Mouse (Mus musculus) hindbrain, postnatal 0 days (tissue): ENCODE results near the gene Catsper4. TPM values are rescaled to one million over a fixed set of nuclear protein-coding genes. Genes with fewer than 3 reads are reported as not detected.
A peak's percentile ranks its signal among the peaks of the same experiment; 100 is the strongest.

ENCODE experiments used
- ATAC-seq: fragments of 200-750 bp; cut with Nextera tagmentation; 2 replicates; pipeline ENCODE4 v1.8.0; 2017; ENCODE audit warnings: mild to moderate bottlenecking, moderate TSS enrichment, moderate library complexity
- DNase-seq: peaks from one replicate; pipeline ENCODE4 v3.0.0-alpha.2; 2015; ENCODE audit warnings: low spot score
- H3K27ac ChIP-seq: fragments of 300-500 bp; sonication (generic); 2 replicates; pipeline ENCODE4 v1.5.1; 2014; ENCODE audit warnings: mild to moderate bottlenecking
- H3K27me3 ChIP-seq: fragments of 300-500 bp; sonication (generic); 2 replicates; pipeline ENCODE4 v1.6.1; 2014; ENCODE audit warnings: low read length, mixed read lengths; ENCODE audit not compliant: insufficient read depth
- H3K36me3 ChIP-seq: fragments of 300-500 bp; sonication (generic); 2 replicates; pipeline ENCODE4 v1.6.1; 2014; ENCODE audit warnings: low read length, mixed read lengths; ENCODE audit not compliant: insufficient read depth
- H3K4me1 ChIP-seq: fragments of 300-500 bp; sonication (generic); 2 replicates; pipeline ENCODE4 v1.6.1; 2014; ENCODE audit warnings: antibody characterized with exemption, low read length, mixed read lengths; ENCODE audit not compliant: insufficient read depth
- H3K4me2 ChIP-seq: fragments of 300-500 bp; sonication (generic); 2 replicates; pipeline ENCODE4 v1.6.1; 2014; ENCODE audit warnings: low read depth, mild to moderate bottlenecking, low read length, moderate library complexity, mixed read lengths
- H3K4me3 ChIP-seq: fragments of 300-500 bp; sonication (generic); 2 replicates; pipeline ENCODE4 v1.5.1; 2014; ENCODE audit warnings: low read length
- H3K9ac ChIP-seq: fragments of 300-500 bp; sonication (generic); replicated peaks from 2 replicates; pipeline ENCODE4 v1.6.1; 2014; ENCODE audit warnings: mild to moderate bottlenecking, low read length, moderate library complexity, mixed read lengths
- H3K9me3 ChIP-seq: fragments of 300-500 bp; sonication (generic); 2 replicates; pipeline ENCODE4 v1.6.1; 2016; ENCODE audit warnings: low read length, mixed read lengths
- CTCF ChIP-seq: IDR thresholded peaks from 2 replicates; pipeline ENCODE4 v1.5.1; 2016; ENCODE audit warnings: antibody characterized with exemption, control low read depth, low read depth
- WGBS: fragments of 180-500 bp; shearing (Covaris S2); extraction: QIAGEN DNeasy Blood & Tissue Kit; methylation state at CpG from one replicate; pipeline ENCODE4 v1.1.7; 2014; 5-methylcytosine and 5-hydroxymethylcytosine counted together
- polyA plus RNA-seq: library from polyadenylated mRNA; unstranded; fragments of >200 nt; fragmentation: Nextera tagmentation; extraction: Ambion mirVana; gene quantifications from 2 replicates; pipeline ENCODE4 v1.2.1, GENCODE M21; 2015
- total RNA-seq: library from RNA; depleted of rRNA; stranded (reverse); fragments of >200 nt; gene quantifications from 2 replicates; pipeline ENCODE4 v1.2.3, GENCODE M21; 2014

The Catsper4 gene
- total and polyA plus RNA-seq, 2 experiments from 2014 or later: 0.20 TPM; not detected in 1

GRCm38 (mm10) chr4:134254835-134255234 is 27.7 kb upstream of the Catsper4 start:
- H3K27ac ChIP-seq: no peak overlapping the region
- DNase-seq (no peak), ATAC-seq (no peak)
- no peaks in the 10 kb centered on the region for H3K36me3 ChIP-seq
- H3K4me3 ChIP-seq: no peak overlapping the region
- no peak overlapping the region for H3K4me2 ChIP-seq
- TF ChIP-seq CTCF: no peak
- peaks cover 9% of the 10 kb centered on the region for H3K4me1 ChIP-seq
- 45% methylated on average over 3 of the region's 3 CpGs for WGBS
- H3K9ac ChIP-seq: no peak overlapping the region
- no peaks in the 10 kb centered on the region for H3K9me3 ChIP-seq
- H3K27me3 ChIP-seq: peaks cover 15% of the 10 kb centered on the region

DNA sequence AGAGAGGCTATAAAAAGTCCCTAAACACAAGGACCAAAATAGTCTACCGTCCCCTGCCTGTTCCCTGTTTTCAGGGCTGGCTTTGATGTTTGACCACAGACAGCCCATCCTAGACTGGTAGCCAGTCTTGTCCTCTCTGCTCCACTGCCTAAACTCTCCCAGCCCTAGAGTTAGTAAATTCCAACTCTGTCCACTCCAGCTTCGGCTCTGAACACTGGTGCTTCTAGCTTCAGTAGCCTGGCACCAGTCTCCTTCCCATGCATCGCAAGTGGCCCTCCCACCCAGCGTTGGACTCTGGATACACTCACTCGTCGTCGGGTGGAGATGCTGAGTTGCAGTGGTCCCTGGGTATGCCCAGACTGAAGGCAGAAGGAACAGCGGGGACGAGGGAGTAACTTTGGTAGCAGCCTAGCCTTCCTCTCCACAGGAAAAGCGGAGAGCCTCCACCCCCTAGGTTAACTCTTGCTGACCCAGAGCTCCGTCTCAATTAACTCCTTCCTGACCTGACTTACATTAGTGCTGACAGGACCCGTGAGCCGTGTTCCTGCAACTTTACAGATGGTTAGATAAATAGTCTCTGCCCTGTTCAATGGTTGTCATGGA is 26.6 kb upstream of the Catsper4 start, which contains the start of gene Grrp1:
Gene Grrp1, minus strand, starts transcription at position 385 of the 603 bp plus-strand sequence.
- H3K9me3 ChIP-seq: no peaks in the 10 kb centered on the region
- H3K36me3 ChIP-seq: no peaks in the 10 kb centered on the region
- no peak for TF ChIP-seq CTCF
- peak within 1 kb of the TSS; percentile 36 for H3K4me2 ChIP-seq
- DNase-seq (peak; percentile 16), ATAC-seq (no peak)
- H3K27me3 ChIP-seq: peaks cover 15% of the 10 kb centered on the region
- WGBS: 2% methylated on average over 13 of the region's 13 CpGs
- peak within 1 kb of the TSS; percentile 52 for H3K4me3 ChIP-seq
- peaks cover 17% of the 10 kb centered on the region for H3K4me1 ChIP-seq
- peak within 1 kb of the TSS; percentile 46; the same call in 1 of the 2 replicates for H3K27ac ChIP-seq
- H3K9ac ChIP-seq: no peak within 1 kb of the TSS

GRCm38 (mm10) chr4:134252911-134253721 is 25.9 kb upstream of the Catsper4 start:
- H3K27ac ChIP-seq: peak overlapping the region; percentile 46; the same call in 1 of the 2 replicates
- no peak for ATAC-seq
- 18% methylated on average over 15 of the region's 15 CpGs for WGBS

DNA sequence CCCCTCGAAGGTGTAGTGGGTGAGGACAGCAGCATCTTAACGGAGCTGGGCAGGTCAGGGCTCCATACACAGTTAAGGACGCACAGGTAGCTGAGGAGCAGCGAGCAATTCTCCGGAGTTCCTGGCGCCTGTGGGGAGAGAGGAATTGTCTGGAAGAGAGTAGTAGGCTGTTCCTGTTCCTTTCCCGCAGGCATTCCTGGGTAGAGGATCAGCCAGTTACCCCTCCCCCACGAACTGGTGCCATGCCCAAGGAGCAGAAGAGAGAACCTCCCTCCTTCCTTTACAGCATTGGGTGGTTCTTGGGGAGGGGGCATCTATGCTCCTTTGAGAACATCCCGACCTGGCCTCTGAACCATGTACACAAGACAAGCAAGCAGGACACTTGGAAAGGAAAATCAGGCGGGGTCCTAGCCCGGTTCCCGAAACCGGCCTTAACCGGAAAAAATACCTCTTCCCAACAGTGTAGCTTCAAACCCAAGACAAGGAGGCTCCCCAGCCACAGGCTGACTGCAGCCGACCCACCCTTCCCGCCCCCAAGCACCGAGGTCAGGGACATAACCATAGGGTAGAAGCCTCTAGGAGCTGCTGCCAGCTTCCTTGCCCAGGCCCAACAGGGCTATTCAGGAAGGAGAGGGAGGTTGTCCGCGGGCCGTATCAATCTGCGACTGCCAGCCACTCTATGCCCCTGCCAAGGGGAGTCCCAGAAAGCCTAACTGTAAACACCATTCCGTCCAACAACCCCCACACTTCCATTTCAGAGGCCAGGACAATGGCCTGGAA is 25.1 kb upstream of the Catsper4 start:
- no peak for TF ChIP-seq CTCF
- peaks cover 15% of the 10 kb centered on the region for H3K27me3 ChIP-seq
- H3K4me3 ChIP-seq: peak overlapping the region; percentile 52
- WGBS: 14% methylated on average over 22 of the region's 22 CpGs
- H3K36me3 ChIP-seq: no peaks in the 10 kb centered on the region
- ATAC-seq (peak; percentile 6; the same call in 1 of the 2 replicates), DNase-seq (peak; percentile 24)
- H3K9me3 ChIP-seq: no peaks in the 10 kb centered on the region
- H3K4me1 ChIP-seq: peaks cover 17% of the 10 kb centered on the region
- H3K27ac ChIP-seq: peak overlapping the region; percentile 61; the same call in 1 of the 2 replicates
- H3K9ac ChIP-seq: peak overlapping the region; percentile 64
- peak overlapping the region; percentile 68 for H3K4me2 ChIP-seq

More at GRCm38 (mm10) chr4:134252911-134253721, 25.9 kb upstream of the Catsper4 start:
- Histone ChIP-seq H3K4me1 (peaks cover 17% of the 10 kb centered on the region), H3K4me2 (peak overlapping the region; percentile 68), H3K9me3 (no peaks in the 10 kb centered on the region), H3K4me3 (peak overlapping the region; percentile 52), H3K36me3 (no peaks in the 10 kb centered on the region), H3K9ac (no peak overlapping the region), H3K27me3 (peaks cover 15% of the 10 kb centered on the region)
- no peak for TF ChIP-seq CTCF
- no peak for DNase-seq

DNA sequence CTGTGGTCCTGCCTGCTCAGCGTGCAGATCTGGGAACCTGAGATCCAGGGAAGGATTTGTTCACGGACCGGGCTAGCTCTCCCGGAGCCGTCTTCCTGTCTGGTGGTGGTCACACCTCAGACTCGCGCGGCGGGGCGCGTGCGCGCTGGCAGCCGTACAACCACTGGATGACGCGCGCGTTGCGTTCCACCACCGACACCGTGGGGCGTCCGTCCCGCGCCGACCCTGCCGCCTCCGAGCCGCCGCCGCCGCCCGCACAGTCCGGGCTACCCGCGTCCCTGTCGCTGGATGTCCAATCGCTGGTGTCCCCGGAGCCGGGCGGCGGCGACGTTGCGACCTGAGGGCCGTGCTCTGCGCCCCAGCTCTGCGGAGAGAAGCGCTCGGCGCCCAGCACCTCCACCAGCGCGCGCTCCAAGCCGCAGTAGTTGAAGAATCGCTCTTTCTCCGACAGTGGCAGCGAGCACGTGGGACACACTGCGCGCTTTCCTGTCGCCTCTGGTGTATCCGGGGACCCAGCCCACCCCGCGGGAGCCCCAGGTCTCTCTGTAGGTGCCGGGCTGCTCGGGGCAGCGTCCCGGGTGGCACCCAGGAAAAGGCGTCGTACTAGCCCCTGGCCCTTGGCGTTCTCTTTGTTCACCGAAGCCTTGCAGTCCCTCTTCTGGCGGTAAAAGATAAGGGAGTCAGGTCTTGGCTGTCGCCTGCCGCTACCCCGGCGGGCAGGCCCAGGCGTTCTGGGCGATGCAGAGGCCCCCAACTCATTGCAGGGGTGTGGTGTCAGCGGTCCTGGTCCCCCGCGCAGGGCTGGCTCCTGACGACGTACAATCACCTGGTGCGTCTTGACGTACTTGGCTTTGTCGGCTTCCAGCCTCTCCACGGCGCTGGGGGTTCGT is 24.3 kb upstream of the Catsper4 start:
- H3K36me3 ChIP-seq: no peaks in the 10 kb centered on the region
- no peaks in the 10 kb centered on the region for H3K9me3 ChIP-seq
- peak; percentile 83 for DNase-seq
- peak overlapping the region; percentile 52 for H3K4me3 ChIP-seq
- peak overlapping the region; percentile 68 for H3K4me2 ChIP-seq
- peak overlapping the region; percentile 64 for H3K9ac ChIP-seq
- WGBS: 2% methylated on average over 90 of the region's 91 CpGs
- no peak for TF ChIP-seq CTCF
- peak; percentile 72 for ATAC-seq
- peaks cover 17% of the 10 kb centered on the region for H3K4me1 ChIP-seq
- H3K27me3 ChIP-seq: peaks cover 15% of the 10 kb centered on the region
- H3K27ac ChIP-seq: peak overlapping the region; percentile 61

DNA sequence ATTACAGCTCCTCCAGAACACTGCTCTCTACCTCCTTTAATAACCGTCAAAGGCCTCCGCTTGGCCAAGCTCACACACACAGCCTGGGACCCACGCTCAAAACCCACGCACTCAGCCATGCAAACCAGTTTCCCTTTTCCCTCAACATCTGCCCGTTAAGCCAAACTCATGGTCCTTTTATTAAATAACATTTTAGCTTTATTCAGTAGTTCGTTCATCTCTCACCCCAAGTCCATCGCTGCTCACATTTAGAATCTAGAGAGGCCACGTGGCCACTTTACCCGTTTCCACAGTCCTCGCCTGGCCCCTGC is 23.7 kb upstream of the Catsper4 start:
- DNase-seq: no peak
- no peak for ATAC-seq
- H3K9me3 ChIP-seq: no peaks in the 10 kb centered on the region
- H3K27me3 ChIP-seq: peaks cover 15% of the 10 kb centered on the region
- 8% methylated on average over 10 of the region's 10 CpGs for WGBS
- H3K4me3 ChIP-seq: peak overlapping the region; percentile 52
- H3K4me1 ChIP-seq: peaks cover 17% of the 10 kb centered on the region
- peak overlapping the region; percentile 61; the same call in 1 of the 2 replicates for H3K27ac ChIP-seq
- peak overlapping the region; percentile 64 for H3K9ac ChIP-seq
- peak overlapping the region; percentile 68 for H3K4me2 ChIP-seq
- TF ChIP-seq CTCF: no peak
- H3K36me3 ChIP-seq: no peaks in the 10 kb centered on the region
